Mouse (Mus musculus) spleen, adult 2 months (tissue): ENCODE measurements around the gene Htr5a.

Source experiments
- CTCF ChIP-seq: fragments of 200-500 bp; IDR thresholded peaks from 2 replicates; pipeline ENCODE4 v1.5.1; 2011; ENCODE audit warnings: mild to moderate bottlenecking, inconsistent platforms; ENCODE audit not compliant: insufficient read depth, insufficient read length, insufficient replicate concordance; ENCODE audit errors: extremely low read depth
- POLR2A ChIP-seq: fragments of 200-500 bp; IDR thresholded peaks from 2 replicates; pipeline ENCODE4 v1.6.1; 2011; ENCODE audit warnings: low read depth, low read length, inconsistent platforms

DNA sequence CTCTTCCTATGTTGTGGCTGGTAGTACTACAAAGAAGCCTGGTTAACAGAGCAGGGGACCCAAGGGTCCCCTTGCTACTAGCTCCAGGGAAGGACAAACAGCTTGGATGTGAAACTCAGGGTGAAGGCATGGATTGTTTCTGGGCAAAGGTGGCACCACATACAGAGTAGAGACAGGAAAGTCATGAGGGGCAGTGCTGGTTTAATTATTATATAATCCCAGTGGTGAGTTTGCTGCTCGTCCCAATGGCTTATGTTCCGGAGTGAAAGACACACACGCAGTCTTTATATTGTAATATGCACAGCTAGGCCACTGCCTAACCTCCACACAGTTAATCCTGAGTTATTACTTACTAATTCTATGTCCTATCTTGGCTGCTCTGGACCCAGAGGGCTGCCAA, 37.8 kb downstream of the Htr5a start:
- TF ChIP-seq CTCF (no peak), POLR2A (no peak)
